Mouse (Mus musculus) kidney, adult 9 months (tissue): ENCODE results near the gene Dcaf8.
A peak's percentile ranks its signal among the peaks of the same experiment; 100 is the strongest.

ENCODE experiments used
- DNase-seq: peaks from one replicate; pipeline ENCODE4 v3.0.0; 2022

The Dcaf8 gene

GRCm38 (mm10) chr1:172197851-172198250 lies 50.0 kb downstream of the Dcaf8 start:
- DNase-seq: no peak

GRCm38 (mm10) chr1:172198316-172198715 lies 50.4 kb downstream of the Dcaf8 start:
- DNase-seq: no peak

GRCm38 (mm10) chr1:172198996-172199395 lies 51.1 kb downstream of the Dcaf8 start:
- no peak for DNase-seq

DNA sequence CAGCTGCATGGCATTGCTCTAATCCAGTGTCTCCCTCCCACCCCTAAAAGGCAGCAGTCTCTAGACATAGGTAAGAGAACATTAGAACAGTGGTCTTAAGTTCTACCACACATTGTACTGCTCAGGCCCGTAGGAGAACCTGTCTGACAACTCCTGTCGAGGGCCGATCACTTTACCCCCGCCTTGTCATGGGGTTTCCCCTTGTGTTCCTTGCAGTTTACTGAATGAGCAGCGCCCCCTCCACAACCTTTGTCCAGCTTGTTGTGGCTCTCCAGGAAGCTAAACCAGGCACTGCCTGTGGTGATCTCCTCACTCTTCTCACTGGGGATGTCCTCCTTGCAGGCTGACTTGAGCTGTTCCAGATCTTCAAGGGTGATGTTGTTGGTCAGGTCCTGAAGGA lies 52.3 kb downstream of the Dcaf8 start:
- no peak for DNase-seq

DNA sequence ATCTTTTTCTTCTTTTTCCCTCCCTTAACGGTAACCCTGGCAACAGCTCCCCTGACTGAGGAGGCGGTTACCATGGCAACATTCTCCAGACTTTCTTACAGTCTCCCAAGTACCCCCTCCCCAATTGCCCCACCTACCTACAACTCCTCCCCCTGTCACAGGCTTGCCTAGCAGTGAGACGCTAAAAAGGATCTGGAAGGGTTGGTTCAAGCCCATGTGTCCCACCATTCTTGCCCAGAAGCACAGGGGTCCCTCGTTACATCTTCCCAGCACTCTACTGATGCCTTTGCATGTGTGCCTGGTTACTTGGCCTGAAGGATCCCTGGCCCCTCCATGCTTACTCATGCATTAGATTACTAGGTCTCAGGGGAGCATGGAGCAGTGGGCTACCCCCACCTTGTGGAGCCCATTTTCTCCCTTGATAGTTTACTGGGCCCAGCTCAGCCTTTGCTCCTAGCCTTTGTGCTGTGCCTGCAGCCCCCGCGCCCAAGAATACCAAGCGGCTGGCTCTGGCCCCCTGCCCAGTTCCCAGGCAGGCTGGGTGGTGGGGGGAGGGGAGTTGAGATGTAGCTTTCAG lies 53.1 kb downstream of the Dcaf8 start:
- DNase-seq: no peak

DNA sequence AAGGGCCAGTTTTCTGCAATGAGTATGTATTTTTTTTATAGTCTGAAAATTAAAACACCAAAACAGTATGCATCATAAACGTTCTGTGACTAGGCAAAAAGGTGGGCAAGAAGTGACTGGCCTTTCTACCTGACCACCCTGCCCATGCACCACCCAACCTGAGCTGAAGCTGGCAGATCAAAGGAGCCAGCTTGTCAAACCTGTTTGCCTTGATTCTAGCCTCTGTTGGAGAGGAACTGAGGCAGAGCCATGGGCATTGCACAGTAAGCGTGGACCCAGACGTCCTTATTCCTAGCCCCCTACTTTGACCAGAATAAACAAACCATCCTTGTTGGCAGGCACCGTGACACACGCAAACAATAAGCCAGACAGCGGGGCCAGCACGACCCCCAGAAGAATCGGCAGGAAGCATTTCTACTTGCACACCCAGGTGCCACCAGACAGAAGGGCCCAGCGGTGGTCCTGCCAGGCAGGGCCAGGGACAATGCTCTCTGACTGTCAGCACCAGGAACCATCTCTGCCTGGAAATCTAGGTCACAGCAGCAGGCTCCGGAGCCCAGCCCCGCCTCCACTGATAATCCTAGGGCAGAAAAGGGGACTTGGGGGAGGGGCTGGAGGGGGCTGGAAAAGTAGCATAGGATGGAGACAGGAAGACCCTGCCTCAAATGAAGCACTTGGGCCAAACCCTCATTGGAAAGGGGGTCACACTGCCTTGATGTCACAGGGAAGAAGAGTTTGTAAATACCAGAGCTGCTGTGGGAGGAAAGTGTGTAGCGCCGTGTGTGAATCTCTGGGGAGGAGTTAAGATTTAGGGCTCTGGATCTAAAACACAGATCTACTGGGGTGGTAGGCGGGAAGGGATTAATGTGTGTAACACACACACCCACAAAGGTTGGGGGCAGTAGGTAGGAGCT lies 54.3 kb downstream of the Dcaf8 start:
- DNase-seq: no peak

DNA sequence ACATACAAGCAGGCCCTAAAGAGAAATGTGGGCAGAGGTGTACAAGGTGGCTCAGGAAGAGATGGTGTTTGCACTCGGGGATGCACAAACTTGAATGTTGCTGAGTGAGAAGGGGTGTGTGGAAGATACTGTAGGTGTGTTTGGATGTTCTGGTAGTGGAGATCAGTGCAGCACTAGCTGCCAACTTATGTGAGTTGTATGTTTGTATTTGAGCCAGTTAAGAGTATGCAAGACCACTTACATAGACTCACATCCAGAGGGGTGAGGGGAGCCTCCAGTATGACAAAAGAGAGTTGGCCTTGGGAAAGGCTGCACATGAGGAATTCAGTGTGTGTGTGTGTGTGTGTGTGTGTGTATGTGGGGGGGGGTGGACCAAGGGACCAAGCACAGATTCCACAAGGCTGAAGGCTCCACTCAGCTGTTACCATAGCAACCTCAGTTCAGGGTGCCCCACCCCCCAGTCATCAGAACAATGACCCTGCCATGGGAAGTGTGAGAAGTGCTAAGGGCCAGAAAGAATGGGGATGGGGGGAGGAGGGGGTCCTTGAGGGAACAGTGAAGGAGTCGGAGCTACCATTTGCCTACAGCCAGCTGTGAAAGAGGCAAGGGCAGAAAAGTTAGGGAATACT lies 55.1 kb downstream of the Dcaf8 start:
- DNase-seq: no peak

DNA sequence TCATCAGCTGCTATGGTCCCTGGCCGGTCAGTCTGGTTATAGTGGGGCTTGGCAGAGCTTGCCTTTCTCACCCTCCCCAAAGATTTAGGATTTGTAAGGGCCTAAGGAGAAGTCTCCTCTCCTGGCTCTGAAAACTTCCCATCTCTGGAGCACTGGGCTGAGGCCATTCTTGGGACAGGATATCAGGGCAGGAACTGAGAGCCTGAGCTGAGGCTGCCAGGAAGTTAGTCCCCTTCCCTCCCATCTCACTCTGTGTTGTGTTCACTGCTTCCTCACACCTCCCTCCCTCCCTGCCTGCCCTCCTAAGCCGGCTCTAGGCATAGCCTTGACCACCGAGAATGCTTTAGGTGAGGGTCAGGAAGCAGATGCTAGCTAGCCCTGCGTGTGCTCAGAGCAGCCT lies 55.7 kb downstream of the Dcaf8 start:
- no peak for DNase-seq

DNA sequence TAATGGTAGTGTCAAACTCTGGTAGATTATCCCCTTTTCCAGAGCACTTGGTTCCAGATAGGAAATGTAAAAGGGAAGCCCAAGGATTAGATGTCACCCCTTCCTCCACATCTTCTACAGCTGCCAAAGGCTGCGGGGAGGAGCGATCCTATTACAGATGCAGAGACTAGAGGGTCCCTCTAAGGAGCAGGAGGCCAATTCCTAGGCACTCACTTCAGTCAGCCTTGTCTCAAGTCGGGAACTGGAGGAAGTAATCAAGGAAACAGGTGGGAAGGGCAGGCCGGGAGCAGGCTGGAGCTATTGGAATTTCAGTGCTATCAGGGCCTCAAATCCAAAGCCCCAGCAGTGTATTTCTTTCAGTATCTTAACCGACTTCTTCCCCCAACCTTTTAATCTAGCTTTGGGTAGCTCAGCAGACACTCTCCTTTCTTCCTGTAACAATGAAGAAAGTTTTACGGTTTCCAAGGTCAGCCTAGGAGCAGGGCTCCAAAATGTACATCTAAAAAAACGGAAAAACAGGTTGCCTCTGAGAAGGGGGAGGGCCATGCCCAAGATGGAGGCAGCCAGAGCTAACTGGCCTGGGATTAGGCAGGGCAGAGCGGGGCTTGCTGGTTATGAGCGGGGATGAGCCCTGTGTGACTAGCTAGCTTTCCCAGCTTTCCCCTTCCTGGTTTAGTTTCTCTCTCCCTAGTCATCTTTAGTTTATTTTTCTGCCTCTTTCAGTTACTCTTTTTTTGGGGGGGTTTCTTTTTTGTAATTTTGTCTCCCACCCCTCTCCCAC lies 56.3 kb downstream of the Dcaf8 start:
- no peak for DNase-seq

DNA sequence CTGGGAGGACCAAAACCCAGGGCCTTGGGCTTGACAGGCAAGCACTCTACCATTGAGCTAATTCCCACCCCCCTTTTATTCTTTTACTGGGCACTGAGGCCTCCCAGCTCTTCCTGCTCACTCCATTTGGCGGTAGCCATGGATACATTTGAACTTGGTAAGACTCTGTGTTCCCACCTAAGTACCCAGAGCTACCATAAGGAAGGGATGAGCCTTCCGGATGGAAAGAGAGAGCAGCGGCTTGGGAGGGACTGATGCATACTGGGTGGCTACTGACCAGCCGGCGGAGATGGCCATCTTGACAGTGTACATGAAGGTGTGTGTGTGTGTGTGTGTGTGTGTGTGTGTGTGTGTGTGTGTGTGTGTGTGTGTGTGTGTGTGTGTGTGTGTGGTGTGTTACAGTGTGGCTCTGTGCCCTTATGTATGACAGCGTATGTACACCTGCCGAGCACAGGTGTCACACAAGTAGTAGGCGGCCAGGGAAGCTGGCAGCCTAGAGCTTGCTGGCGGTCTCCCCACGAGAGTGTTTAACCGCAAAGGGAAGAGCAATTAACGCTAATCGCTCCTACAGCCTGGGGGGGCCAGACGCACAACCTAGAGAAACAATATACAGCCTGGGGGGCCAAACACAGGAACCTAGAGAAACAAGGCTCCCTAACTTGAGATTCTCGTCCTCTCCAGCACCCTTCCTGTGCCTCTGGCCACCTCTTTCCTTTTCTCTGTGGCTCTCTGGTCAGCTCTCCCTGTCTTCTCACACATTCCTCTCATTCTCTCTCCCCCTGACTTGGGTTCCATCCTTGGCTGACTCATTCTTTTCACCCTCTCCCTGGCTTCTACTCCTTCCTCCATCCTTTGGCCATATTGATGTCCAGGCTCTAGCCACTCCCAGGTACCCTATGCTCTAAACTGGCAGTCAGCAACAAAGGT lies 57.2 kb downstream of the Dcaf8 start:
- no peak for DNase-seq

GRCm38 (mm10) chr1:172205741-172206087 lies 57.8 kb downstream of the Dcaf8 start:
- DNase-seq: no peak

- DNase-seq: peak; percentile 80
Measured at GRCm38 (mm10) chr1:172206141-172206917, 58.4 kb downstream of the Dcaf8 start, which contains the start of gene Pea15a. Pea15a (minus strand) TSS chr1:172206804.

GRCm38 (mm10) chr1:172207111-172207584 lies 59.3 kb downstream of the Dcaf8 start:
- no peak for DNase-seq

- DNase-seq: no peak
Measured at GRCm38 (mm10) chr1:172212776-172213175, 64.9 kb downstream of the Dcaf8 start.

DNA sequence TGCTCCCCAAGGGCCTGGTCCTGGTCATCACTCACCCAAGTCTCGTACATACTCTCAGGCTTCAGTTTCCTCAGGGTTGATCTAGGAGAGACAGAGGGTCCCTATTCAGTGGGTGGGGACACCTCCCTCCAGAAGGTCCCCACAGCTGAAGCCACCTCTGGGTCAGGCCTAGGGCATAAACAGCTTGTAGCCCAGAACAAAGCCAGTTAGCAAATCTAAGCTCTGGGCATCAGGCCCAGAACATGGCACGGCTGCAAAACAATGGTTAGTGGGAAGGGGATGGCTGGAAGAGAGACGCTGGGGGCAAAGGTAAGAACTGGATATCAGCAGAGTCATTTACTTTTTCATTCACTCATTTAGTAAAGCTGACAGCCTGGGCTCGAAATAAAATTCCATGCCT lies 65.9 kb downstream of the Dcaf8 start:
- no peak for DNase-seq

DNA sequence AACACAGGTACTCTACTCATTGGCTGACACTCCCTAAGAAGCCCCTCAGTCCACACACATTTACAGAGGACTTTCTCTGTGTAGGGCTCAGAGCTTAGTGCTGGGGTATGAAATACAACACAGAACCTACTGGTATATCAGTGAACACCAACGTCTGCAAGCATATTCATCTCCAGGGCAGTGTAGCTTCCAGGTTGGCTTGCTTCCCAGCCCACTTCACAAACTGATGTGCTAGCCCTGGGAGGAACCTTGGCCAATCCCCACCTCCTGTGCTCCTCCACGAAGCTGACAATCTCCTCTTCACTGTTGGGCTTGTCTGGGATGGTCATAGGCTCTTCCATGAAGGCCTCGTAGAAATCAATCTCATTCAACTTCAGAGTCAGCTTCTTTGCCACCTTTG lies 66.9 kb downstream of the Dcaf8 start:
- DNase-seq: no peak

DNA sequence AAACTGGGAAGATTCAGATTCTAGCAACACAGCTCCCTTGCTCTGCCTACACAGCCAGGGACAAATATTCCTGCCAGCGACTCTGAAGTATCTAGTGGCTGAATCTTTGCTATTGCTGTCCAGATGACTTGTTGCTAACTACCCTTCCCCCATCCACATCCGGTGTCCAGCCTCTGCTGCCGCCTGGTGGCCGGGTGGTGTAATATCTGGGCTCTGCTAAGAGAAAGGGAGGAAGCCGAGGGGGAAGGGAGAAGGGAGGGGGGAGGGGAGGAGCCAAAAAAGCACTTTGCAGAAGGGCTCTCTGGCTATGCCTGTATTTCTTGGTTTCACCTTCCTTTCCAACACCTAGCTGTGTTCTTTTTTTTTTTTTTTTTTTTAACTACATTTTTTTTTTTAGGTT lies 69.3 kb downstream of the Dcaf8 start:
- peak; percentile 94 for DNase-seq

- no peak for DNase-seq
Measured at GRCm38 (mm10) chr1:172218164-172218910, 70.5 kb downstream of the Dcaf8 start.

- DNase-seq: no peak
Measured at GRCm38 (mm10) chr1:172219451-172220406, 71.8 kb downstream of the Dcaf8 start, which contains the start of gene Casq1. Casq1 (minus strand) TSS chr1:172219868.
